Mouse (Mus musculus) ES-Bruce4 (cell line): ENCODE measurements around the gene Foxp1.

Source experiments
- CTCF ChIP-seq: IDR thresholded peaks from one replicate; pipeline ENCODE4 v1.8.1; 2011; ENCODE audit warnings: low read depth, low read length
- EP300 ChIP-seq: IDR thresholded peaks from 2 replicates; pipeline ENCODE4 v1.6.1; 2011; ENCODE audit warnings: low read depth, low read length; ENCODE audit not compliant: insufficient read depth
- POLR2A ChIP-seq: IDR thresholded peaks from one replicate; pipeline ENCODE4 v1.8.1; 2011; ENCODE audit warnings: low read length; ENCODE audit not compliant: insufficient read depth

DNA sequence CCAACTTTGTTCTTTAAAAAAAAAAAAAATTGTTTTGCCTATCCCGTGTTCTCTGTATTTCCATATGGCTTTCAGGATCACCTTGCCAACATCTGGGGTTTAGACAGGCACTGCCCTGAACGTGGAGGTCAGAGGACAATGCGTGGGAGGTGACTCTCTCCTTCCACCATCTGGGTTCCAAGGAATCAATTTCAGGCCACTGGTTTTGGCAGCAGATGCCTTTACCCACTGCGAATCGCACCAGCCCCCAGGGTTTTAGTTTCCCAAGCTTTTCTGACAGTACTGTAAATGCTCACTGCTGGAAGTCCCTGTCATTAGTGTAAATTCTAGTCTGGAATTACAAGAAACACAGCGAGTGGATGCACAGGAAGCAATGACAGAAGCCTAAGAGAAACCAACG is 41.0 kb downstream of the Foxp1 start:
- TF ChIP-seq EP300: no peak
- TF ChIP-seq CTCF: no peak
- TF ChIP-seq POLR2A: no peak
